Mouse (Mus musculus): Measurements from ENCODE around the gene Dbnl. TPM values are rescaled to one million over a fixed set of nuclear protein-coding genes. Genes with fewer than 3 reads are reported as not detected.

The Dbnl gene
- polyA plus RNA-seq, 1 experiment from 2014 or later, result 160 TPM

- H3K27me3 ChIP-seq (ENCODE audit: insufficient read depth, poor library complexity, severe bottlenecking), result no peaks in the 10 kb centered on the region
- H3K36me3 ChIP-seq, result no peaks in the 10 kb centered on the region
- H3K9me3 ChIP-seq, result peaks cover 4% of the 10 kb centered on the region; the same call in 1 of the 2 replicates
- 77% methylated on average over 5 of the region's 5 CpGs for WGBS
- H3K4me3 ChIP-seq, result no peak overlapping the region
- peaks cover 15% of the 10 kb centered on the region; the same call in 1 of the 2 replicates for H3K4me1 ChIP-seq (replicated peaks)
- H3K27ac ChIP-seq, result no peak overlapping the region
- DNase-seq (ENCODE audit: low spot score), result no peak
Observed at GRCm38 (mm10) chr11:5850452-5850851, 62.2 kb downstream of the Dbnl start.

Other genes starting within 250 kb of the Dbnl start
- gene Ccdc117, start 246.3 kb upstream of the Dbnl start, polyA plus RNA-seq (2016; fragmentation: Nextera tagmentation; extraction: Ambion mirVana), result 23.0 and 26.7 TPM in 2 replicates
- gene Ankrd36, start 218.8 kb upstream of the Dbnl start, polyA plus RNA-seq (2016; fragmentation: Nextera tagmentation; extraction: Ambion mirVana), result not detected in 2 replicates
- 144 and 183 TPM in 2 replicates for gene Mrps24, start 72.8 kb upstream of the Dbnl start, polyA plus RNA-seq (2016; fragmentation: Nextera tagmentation; extraction: Ambion mirVana)
- 18.1 and 20.4 TPM in 2 replicates for gene Urgcp, start 26.1 kb upstream of the Dbnl start, polyA plus RNA-seq (2016; fragmentation: Nextera tagmentation; extraction: Ambion mirVana)
- gene Pgam2, start 15.2 kb downstream of the Dbnl start, polyA plus RNA-seq (2016; fragmentation: Nextera tagmentation; extraction: Ambion mirVana), result 5.7 and 6.5 TPM in 2 replicates
- 9.5 and 10.3 TPM in 2 replicates for gene Polm, start 49.5 kb downstream of the Dbnl start, polyA plus RNA-seq (2016; fragmentation: Nextera tagmentation; extraction: Ambion mirVana)
- 12.5 and 24.3 TPM in 2 replicates for gene Aebp1, start 73.5 kb downstream of the Dbnl start, polyA plus RNA-seq (2016; fragmentation: Nextera tagmentation; extraction: Ambion mirVana)
- gene Pold2, start 89.8 kb downstream of the Dbnl start, polyA plus RNA-seq (2016; fragmentation: Nextera tagmentation; extraction: Ambion mirVana), result 137 and 152 TPM in 2 replicates
- gene Myl7, start 110.3 kb downstream of the Dbnl start, polyA plus RNA-seq (2016; fragmentation: Nextera tagmentation; extraction: Ambion mirVana), result 2.6 and 14.6 TPM in 2 replicates
- gene Gck, start 161.6 kb downstream of the Dbnl start, polyA plus RNA-seq (2016; fragmentation: Nextera tagmentation; extraction: Ambion mirVana), result 2.5 and 3.8 TPM in 2 replicates
- 53.4 and 54.5 TPM in 2 replicates for gene Ykt6, start 167.2 kb downstream of the Dbnl start, polyA plus RNA-seq (2016; fragmentation: Nextera tagmentation; extraction: Ambion mirVana)

Measured in hindbrain, embryonic 10.5 days (tissue).